13 mouse cellular contexts compared by ENCODE assay signal in genomic region chr13:63524061-63524460, GRCm38 (mm10). TPM values are rescaled to one million over a fixed set of nuclear protein-coding genes. Genes with fewer than 3 reads are reported as not detected.
A peak's percentile ranks its signal among the peaks of the same experiment; 100 is the strongest.
DNase-seq lines count a peak whose midpoint lies in the region; ATAC-seq and TF ChIP-seq lines count a peak whose summit lies in the region.
"Had no signal": no experiment of that assay in that cellular context is flagged by ENCODE, and none has a peak within 500 bp of the region (broad histone marks: within the 10 kb centered on the region; RNA-seq: fewer than 3 reads in every experiment).

No protein-coding gene starts in this region.

- no peak overlapping the region for H3K9ac ChIP-seq in midbrain, embryonic 14.5 days (replicated peaks; ENCODE audit: low read length)
- H3K9ac ChIP-seq in midbrain, postnatal 0 days (replicated peaks; ENCODE audit: low read length, poor library complexity, severe bottlenecking): no peak overlapping the region
- no peak overlapping the region for H3K9ac ChIP-seq in intestine, embryonic 16.5 days (ENCODE audit: low read depth, low read length)
- no peak overlapping the region for H3K9ac ChIP-seq in stomach, postnatal 0 days (ENCODE audit: low read length)
- H3K9ac ChIP-seq: forebrain, postnatal 0 days; liver, embryonic 15.5 days had no signal

- no peaks in the 10 kb centered on the region for H3K27me3 ChIP-seq in midbrain, embryonic 14.5 days (ENCODE audit: control insufficient read depth, insufficient read depth, low read length)
- H3K27me3 ChIP-seq in midbrain, postnatal 0 days (ENCODE audit: insufficient read depth, low read length): no peaks in the 10 kb centered on the region
- H3K27me3 ChIP-seq in intestine, embryonic 16.5 days (replicated peaks; ENCODE audit: control insufficient read depth, insufficient read depth, low read length): no peaks in the 10 kb centered on the region
- H3K27me3 ChIP-seq in stomach, postnatal 0 days (ENCODE audit: control insufficient read depth, insufficient read depth, low read length): no peaks in the 10 kb centered on the region
- H3K27me3 ChIP-seq: liver, embryonic 15.5 days had no signal

- peaks cover 15% of the 10 kb centered on the region for H3K4me1 ChIP-seq in midbrain, embryonic 14.5 days (ENCODE audit: control insufficient read depth, insufficient read depth, low read length)
- no peaks in the 10 kb centered on the region for H3K4me1 ChIP-seq in midbrain, postnatal 0 days (ENCODE audit: insufficient read depth, low read length)
- peaks cover 42% of the 10 kb centered on the region for H3K4me1 ChIP-seq in intestine, embryonic 16.5 days (ENCODE audit: control insufficient read depth, insufficient read depth, low read length)
- peaks cover 7% of the 10 kb centered on the region for H3K4me1 ChIP-seq in stomach, postnatal 0 days (replicated peaks; ENCODE audit: control insufficient read depth, insufficient read depth)

- no peak for DNase-seq in frontal cortex, postnatal 25 days (ENCODE audit: low spot score in 2 of 2)
- peak; percentile 21 for DNase-seq in midbrain, embryonic 14.5 days
- DNase-seq in midbrain, postnatal 0 days (ENCODE audit: low spot score): no peak
- no peak for DNase-seq in stomach, postnatal 0 days (ENCODE audit: low spot score)
- DNase-seq in left cerebral cortex, postnatal 25 days (ENCODE audit: low spot score in 2 of 2): no peak
- DNase-seq: forebrain, postnatal 0 days; gastrocnemius, postnatal 25 days had no signal

- TF ChIP-seq CTCF in midbrain, postnatal 0 days (IDR thresholded peaks at IDR 0.05): no peak
- TF ChIP-seq CTCF in stomach, postnatal 0 days (IDR thresholded peaks at IDR 0.05; ENCODE audit: low read depth): no peak

- no peak for TF ChIP-seq EP300 in stomach, postnatal 0 days (optimal IDR thresholded peaks at IDR 0.05)

- ATAC-seq in frontal cortex, adult (ENCODE audit: low TSS enrichment): peak; percentile 11; the same call in 1 of the 2 replicates
- ATAC-seq in midbrain, embryonic 14.5 days (ENCODE audit: low FRiP score, low TSS enrichment): no peak
- no peak for ATAC-seq in midbrain, postnatal 0 days (ENCODE audit: low FRiP score)
- 0 out of 2 replicates have a peak, but pooled peaks have one; percentile 4 for ATAC-seq in intestine, embryonic 16.5 days
- no peak for ATAC-seq in stomach, postnatal 0 days (ENCODE audit: low FRiP score, low TSS enrichment)

- H3K4me2 ChIP-seq in midbrain, embryonic 14.5 days (ENCODE audit: low read length): no peak overlapping the region
- H3K4me2 ChIP-seq in midbrain, postnatal 0 days (ENCODE audit: low read depth, low read length, poor library complexity, severe bottlenecking): no peak overlapping the region
- H3K4me2 ChIP-seq in intestine, embryonic 16.5 days (ENCODE audit: low read depth, low read length): no peak overlapping the region
- no peak overlapping the region for H3K4me2 ChIP-seq in stomach, postnatal 0 days (replicated peaks; ENCODE audit: low read depth)
- H3K4me2 ChIP-seq: liver, embryonic 15.5 days had no signal

- 67% methylated on average over 2 of the region's 2 CpGs for WGBS in midbrain, embryonic 14.5 days
- WGBS in midbrain, postnatal 0 days: 66% methylated on average over 2 of the region's 2 CpGs
- WGBS in intestine, embryonic 16.5 days: 51% methylated on average over 2 of the region's 2 CpGs
- 44% methylated on average over 2 of the region's 2 CpGs for WGBS in stomach, postnatal 0 days

- no peak overlapping the region for H3K27ac ChIP-seq in midbrain, embryonic 14.5 days (replicated peaks; ENCODE audit: low read depth, low read length)
- H3K27ac ChIP-seq in midbrain, postnatal 0 days (ENCODE audit: low read depth, low read length): no peak overlapping the region
- peak overlapping the region; percentile 75 for H3K27ac ChIP-seq in intestine, embryonic 16.5 days (ENCODE audit: low read length)
- peak overlapping the region; percentile 80 for H3K27ac ChIP-seq in stomach, postnatal 0 days (replicated peaks)
- H3K27ac ChIP-seq: liver, embryonic 15.5 days had no signal

- intact Hi-C loops in left cerebral cortex, postnatal 25 days (cut with DNase I): no loop called here

- H3K36me3 ChIP-seq in midbrain, embryonic 14.5 days (ENCODE audit: control insufficient read depth, insufficient read depth, low read length): peaks cover 70% of the 10 kb centered on the region
- H3K36me3 ChIP-seq in midbrain, postnatal 0 days (ENCODE audit: insufficient read depth, low read length): peaks cover 56% of the 10 kb centered on the region
- H3K36me3 ChIP-seq in intestine, embryonic 16.5 days (ENCODE audit: control insufficient read depth, insufficient read depth, low read length): peaks cover 17% of the 10 kb centered on the region
- peaks cover 19% of the 10 kb centered on the region for H3K36me3 ChIP-seq in stomach, postnatal 0 days (ENCODE audit: control insufficient read depth, insufficient read depth, low read length)

- H3K4me3 ChIP-seq in midbrain, embryonic 14.5 days (replicated peaks; ENCODE audit: low read depth, low read length): no peak overlapping the region
- H3K4me3 ChIP-seq in midbrain, postnatal 0 days (ENCODE audit: low read depth, low read length): no peak overlapping the region
- H3K4me3 ChIP-seq in intestine, embryonic 16.5 days (ENCODE audit: low read length): no peak overlapping the region
- H3K4me3 ChIP-seq in stomach, postnatal 0 days (ENCODE audit: low read depth, low read length): no peak overlapping the region
- H3K4me3 ChIP-seq: erythroblast, embryonic 14.5 days; liver, embryonic 15.5 days; myocyte had no signal

- no peaks in the 10 kb centered on the region for H3K9me3 ChIP-seq in midbrain, embryonic 14.5 days (ENCODE audit: control insufficient read depth, low read length)
- no peaks in the 10 kb centered on the region for H3K9me3 ChIP-seq in midbrain, postnatal 0 days (ENCODE audit: low read length)
- no peaks in the 10 kb centered on the region for H3K9me3 ChIP-seq in intestine, embryonic 16.5 days (ENCODE audit: control insufficient read depth, low read length)
- H3K9me3 ChIP-seq in stomach, postnatal 0 days (ENCODE audit: control insufficient read depth, low read length): no peaks in the 10 kb centered on the region
- H3K9me3 ChIP-seq: G1E; liver, embryonic 15.5 days had no signal

RNA-seq across cellular contexts. Expression of gene Fancc, which starts 27.0 kb away (rescaled TPM):
- 12.6 and 18.1 TPM in 2 replicates for polyA plus RNA-seq in midbrain, embryonic 14.5 days (2014; fragmentation: Nextera tagmentation; extraction: Ambion mirVana)
- total RNA-seq in midbrain, postnatal 0 days (2014; rRNA removed): 12.1 and 17.7 TPM in 2 replicates
- polyA plus RNA-seq in midbrain, postnatal 0 days (2015; fragmentation: Nextera tagmentation; extraction: Ambion mirVana): 9.2 and 9.3 TPM in 2 replicates
- polyA plus RNA-seq in intestine, embryonic 16.5 days (2015; fragmentation: Nextera tagmentation; extraction: Ambion mirVana): 15.4 and 19.0 TPM in 2 replicates
- 9.3 TPM in 2 replicates for polyA plus RNA-seq in stomach, postnatal 0 days (2015; fragmentation: Nextera tagmentation; extraction: Ambion mirVana)
- 1 to 10 TPM; 7.2 to 7.6 TPM for total RNA-seq in left cerebral cortex, postnatal 25 days (2021)

RNA-seq across cellular contexts. Expression of gene Ptch1, which starts 49.3 kb away (rescaled TPM):
- 17.4 and 17.8 TPM in 2 replicates for polyA plus RNA-seq in midbrain, embryonic 14.5 days (2014; fragmentation: Nextera tagmentation; extraction: Ambion mirVana)
- 27.8 and 29.9 TPM in 2 replicates for total RNA-seq in midbrain, postnatal 0 days (2014; rRNA removed)
- polyA plus RNA-seq in midbrain, postnatal 0 days (2015; fragmentation: Nextera tagmentation; extraction: Ambion mirVana): 6.8 and 7.9 TPM in 2 replicates
- polyA plus RNA-seq in intestine, embryonic 16.5 days (2015; fragmentation: Nextera tagmentation; extraction: Ambion mirVana): 24.5 and 25.5 TPM in 2 replicates
- 8.4 and 8.5 TPM in 2 replicates for polyA plus RNA-seq in stomach, postnatal 0 days (2015; fragmentation: Nextera tagmentation; extraction: Ambion mirVana)
- total RNA-seq in left cerebral cortex, postnatal 25 days (2021): 10 to 100 TPM; 44.5 to 48.0 TPM

Comparison
In these comparisons a context has a peak if more than half of its experiments do, and no peak if none do; other contexts are left out.
1. ATAC-seq: peak in frontal cortex, adult (single experiment) and intestine, embryonic 16.5 days (single experiment); none in midbrain, embryonic 14.5 days (single experiment), midbrain, postnatal 0 days (single experiment) and stomach, postnatal 0 days (single experiment).
2. H3K27ac ChIP-seq: peak in intestine, embryonic 16.5 days (single experiment) and stomach, postnatal 0 days (single experiment); none in midbrain, embryonic 14.5 days (single experiment) and midbrain, postnatal 0 days (single experiment).